Mouse (Mus musculus) testis, adult 2 months (tissue): ENCODE results near the gene Cmtm3.

Experiments used
- CTCF ChIP-seq: fragments of 200-500 bp; IDR thresholded peaks from 2 replicates; pipeline ENCODE4 v1.5.1; 2012; ENCODE audit warnings: low read depth, mild to moderate bottlenecking, inconsistent platforms, low read length, moderate library complexity; ENCODE audit not compliant: control insufficient read depth, insufficient read depth, insufficient replicate concordance
- POLR2A ChIP-seq: fragments of 200-500 bp; IDR thresholded peaks from 2 replicates; pipeline ENCODE4 v1.6.1; 2012; ENCODE audit warnings: low read depth, mild to moderate bottlenecking, inconsistent platforms, low read length, moderate library complexity; ENCODE audit not compliant: control insufficient read depth

DNA sequence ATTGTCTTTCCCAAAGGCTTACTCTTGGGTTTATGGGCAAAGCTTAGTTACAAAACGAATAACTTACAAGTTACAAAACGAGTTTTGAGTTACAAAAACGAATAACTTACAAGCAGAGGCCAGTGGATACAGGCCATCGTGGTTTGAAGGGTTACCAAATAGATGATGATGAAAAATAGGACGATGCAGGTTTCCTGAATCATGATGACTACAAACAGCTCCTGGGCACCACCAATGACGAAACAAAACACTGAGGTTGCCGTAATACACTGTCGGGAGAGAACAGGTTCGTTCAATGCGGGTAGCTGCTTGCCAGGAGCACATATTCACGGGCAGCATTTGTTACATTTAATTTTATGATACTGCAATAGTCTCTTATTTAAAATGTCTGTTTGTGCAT, 34.2 kb upstream of the Cmtm3 start:
- TF ChIP-seq CTCF (no peak), POLR2A (no peak)
